Mouse (Mus musculus): ENCODE measurements around the gene Pde1a.

Pde1a gene

DNA sequence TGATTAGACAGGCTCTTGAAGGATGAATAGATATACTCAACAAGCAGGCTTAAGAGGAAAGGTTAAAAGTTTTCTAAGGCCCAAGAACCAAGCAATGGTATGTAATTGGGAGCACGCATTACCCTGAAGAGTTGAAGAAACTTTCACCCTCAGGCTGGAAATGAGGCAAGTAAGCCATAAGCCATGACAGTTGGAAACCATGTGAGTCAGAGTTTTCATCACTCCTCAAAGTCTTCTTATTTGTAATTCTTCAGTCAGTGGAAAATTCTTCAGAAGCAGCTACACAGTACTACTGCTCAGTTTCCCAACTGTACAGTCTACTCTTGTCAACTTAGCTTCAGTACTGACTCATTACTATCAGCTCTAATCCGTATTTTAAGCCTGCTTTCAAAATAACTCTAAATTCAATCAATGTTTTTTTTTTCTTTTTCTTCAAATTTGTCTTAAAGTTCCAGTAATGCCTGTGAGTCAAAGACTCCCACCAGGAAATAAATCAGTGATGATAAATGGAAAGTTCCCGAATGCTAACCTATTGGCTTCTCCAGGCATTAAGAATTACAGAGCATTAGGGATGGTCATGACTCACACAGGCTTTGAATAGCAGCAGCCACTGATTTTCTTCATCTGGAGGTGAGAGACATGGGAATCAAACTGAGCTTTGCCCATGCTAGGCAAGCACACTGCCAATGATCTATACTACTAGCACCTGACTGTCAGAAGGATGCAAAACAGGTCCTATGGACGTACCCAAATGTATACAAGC is 82.3 kb downstream of the Pde1a start:
- in situ Hi-C loops (cut with MboI): no loop called here

DNA sequence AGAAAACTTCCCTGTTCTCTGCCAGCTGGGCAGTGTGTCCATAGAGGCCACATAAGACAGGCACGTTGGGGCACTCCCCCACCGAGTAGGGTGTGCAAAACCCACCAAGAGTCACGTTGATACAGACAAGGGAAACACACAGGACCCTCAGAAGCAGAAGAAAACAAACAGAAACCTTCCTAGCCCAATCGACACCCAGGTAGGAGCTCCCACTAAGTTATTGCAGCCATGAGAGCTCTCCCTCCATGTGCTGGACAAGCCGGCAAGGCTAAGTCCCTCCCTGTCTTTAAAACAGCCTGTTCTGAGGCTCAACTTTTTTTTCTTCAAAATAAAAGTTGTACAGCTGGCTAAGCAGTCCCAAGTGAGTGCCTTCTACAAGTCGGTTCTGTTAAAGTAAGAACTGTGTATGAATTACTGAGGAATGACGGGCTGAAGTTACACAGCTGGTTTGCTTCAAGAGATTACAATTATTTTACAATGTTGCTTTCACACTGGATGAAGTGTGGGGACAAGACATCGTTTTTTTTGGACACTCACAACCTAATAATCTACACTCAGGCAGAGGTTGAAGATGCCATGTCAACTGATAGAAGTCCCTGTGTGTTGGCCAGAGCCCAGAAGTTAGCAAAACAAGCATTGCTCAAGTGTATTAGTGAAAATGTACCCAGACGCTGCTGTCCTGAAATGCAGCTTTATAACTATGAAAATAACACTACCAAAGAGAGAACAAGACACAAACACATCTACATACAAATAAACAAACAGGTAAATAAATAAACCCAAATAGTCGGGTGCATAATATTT is 90.4 kb downstream of the Pde1a start:
- in situ Hi-C loops (cut with MboI): no loop called here

DNA sequence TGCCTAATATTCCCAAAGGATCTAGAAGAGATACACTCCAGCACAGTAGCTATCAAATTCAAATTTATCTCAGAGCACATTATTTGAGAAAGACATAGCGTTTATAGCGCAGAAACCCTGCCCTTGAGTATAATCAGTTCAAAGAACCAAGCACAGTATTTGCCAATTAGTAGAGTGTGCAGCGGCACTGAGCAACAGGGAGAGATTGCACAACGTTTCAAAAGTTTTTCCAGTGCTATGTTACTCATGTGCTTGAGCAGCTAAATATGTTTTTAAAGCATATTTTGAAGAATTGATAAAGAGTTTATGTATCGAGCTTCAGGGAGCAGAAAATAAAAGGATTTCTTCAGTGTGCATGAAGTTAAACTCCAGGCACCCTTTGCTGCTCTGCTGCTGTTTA is 91.3 kb downstream of the Pde1a start:
- in situ Hi-C loops (cut with MboI): no loop called here

DNA sequence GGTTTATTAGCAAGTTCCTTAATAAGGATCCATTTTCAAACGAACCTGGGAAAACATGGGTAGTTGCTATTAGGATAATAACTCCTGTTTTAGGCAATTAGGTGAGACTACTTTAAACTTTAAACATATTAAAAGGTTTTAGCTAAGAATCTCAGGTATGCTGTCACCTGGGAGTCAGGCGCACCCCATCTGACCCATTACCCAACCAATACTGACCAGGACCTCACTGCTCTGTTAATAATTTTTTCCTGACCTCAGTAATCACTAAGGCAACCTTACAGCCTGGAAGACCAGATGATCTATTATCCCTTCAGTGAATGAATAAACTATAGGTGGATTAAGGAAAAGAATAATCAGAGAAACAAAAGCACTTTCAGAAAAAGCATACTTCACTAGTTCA is 100.2 kb downstream of the Pde1a start:
- in situ Hi-C loops (cut with MboI): no loop called here

DNA sequence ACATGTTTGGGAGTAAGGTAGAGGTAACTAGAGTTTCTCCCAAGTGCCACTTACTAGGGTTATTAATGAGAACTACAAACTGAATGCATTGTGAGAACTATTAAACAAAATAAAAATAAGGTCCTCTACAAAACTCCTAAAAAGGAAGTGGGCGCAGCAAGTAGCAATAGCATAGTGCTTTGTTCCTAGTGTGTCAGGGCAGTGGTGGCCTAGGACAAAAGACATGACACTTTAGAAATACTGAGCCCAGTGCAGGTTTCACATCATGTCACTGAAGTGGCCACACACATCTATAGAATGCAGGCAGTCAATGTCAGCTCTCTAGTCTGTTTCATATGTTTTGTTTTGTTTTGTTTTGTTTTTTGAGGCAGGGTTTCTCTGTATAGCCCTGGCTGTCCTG is 103.2 kb downstream of the Pde1a start:
- in situ Hi-C loops (cut with MboI): no loop called here

DNA sequence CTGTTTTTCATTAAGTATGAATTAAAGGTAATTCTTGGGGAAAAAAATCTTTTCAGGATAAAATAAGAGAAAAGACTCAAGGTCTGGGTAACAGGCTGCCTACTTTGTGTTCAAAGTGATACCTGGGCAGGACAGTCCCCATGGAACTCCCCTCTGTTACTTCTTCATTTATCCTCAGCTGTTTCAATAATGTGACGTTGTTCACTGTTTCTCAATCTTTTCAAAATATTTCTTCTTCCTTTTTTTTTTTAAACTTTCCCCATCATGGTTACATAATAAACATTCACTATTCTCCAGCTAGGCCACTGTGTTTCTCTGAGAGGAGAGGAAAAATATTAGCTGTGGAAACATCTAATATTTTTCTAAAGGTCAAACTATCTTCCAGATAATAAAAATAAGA is 103.7 kb downstream of the Pde1a start:
- in situ Hi-C loops (cut with MboI): no loop called here

DNA sequence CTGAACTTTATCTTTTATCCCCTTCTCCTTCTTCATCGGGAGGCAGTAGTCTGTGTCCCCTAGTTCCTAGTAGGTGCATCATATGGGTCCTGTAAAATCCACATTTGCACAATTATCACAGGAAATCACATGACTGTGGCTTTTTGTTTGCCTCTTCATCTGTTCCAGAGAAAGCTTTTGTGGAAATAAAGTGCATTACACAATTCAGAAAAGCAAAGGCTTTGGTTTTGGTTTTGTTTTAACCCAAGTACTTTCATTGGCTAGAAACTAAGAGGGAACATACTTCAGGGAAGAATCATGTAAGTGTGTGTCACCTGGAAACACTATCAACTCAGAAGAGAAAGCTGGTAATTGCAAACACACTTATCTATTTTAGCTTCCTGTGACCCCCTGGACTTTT is 104.2 kb downstream of the Pde1a start:
- in situ Hi-C loops (cut with MboI): no loop called here

DNA sequence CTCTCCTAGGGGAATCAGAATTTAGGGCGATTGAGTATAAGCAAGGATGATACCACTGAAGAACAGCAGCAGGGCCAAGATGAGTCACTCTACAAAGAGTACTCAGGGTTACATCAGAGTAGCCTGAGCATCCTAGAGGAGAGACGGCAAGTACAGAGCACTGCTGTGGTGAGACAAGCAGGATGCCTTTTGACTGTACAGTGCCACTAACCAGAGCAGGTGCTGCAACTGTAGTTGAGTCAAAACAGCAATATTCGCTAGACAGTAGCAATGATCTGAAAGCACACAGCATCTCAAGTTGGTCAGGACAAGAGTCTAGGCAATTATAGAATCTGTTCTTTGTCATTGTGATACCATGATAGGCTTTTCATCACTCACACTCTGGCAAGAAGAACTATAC is 115.1 kb downstream of the Pde1a start:
- in situ Hi-C loops (cut with MboI): no loop called here

DNA sequence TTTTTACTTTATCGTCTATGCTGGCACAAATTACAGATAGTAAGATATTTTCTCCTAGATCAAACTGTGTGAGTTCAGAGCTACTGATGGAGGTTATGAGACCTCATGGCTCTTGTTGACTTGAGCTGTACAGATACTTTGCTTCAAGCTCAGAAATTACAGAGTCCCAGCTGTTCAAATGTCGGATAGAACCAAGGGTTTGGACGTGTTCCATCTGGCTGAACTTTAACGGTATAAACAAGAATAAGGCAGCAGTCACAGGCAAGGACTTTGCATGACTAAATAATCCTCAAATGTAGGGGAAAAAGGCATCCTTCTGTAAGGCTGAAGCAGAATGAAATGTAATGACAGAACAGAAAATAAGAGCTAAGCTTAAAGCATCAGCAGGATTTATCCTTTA is 116.2 kb downstream of the Pde1a start:
- in situ Hi-C loops (cut with MboI): no loop called here

DNA sequence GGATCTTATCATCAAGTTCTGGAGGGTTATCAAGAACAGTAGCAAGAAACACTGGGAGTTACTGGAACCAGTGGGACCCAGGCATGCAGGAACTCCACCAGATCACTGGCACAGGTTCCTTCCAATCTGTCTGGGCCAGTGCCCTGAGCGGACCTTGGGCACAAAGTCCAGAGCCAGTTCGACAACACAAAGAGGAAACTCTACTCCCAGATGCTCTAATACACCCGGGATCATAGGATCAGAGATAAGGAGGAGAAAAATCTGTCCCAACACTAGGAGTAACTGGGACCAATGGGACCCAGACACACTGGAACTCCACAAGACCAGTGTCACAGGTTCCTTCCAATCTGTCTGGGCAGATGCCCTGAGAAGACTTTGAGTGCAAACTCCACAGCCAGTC is 130.1 kb downstream of the Pde1a start:
- in situ Hi-C loops (cut with MboI): no loop called here

DNA sequence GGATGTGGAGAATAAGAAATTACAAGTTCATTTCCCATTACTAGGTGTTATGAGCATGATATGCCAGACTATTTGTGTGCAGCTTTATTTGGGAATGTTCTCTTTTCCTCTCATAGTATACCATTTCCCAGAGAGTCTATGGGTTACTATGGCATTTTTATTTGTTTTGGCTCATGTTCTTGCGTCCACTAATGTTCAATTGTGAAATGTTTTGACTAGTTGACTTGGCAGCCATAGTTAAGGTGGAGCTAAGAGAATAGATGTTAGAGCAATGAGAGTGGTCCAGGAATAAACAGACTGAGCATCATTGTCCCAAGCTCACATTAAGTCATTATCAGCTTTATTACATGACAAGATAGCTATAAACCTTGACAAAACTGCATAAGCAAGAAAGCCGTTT is 130.8 kb downstream of the Pde1a start:
- in situ Hi-C loops (cut with MboI): no loop called here

DNA sequence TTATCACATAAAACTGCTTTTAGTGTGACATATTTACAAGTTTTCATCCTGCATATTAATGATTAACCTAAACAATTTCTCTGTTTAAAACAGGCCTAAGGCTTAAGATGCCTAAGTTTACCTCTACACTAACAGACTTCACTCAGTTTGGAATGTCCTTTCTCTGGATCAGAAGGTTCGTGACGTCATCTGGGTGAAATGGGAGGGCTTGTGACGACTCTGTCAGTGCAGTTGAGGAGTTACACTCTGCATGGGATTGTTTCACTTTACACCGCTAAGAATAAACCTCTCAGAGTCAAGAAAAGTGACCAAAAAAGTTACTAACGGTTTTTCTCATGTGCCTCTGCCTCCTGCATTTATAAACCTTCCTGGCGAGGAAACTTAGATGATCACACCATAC is 137.6 kb downstream of the Pde1a start:
- in situ Hi-C loops (cut with MboI): no loop called here

DNA sequence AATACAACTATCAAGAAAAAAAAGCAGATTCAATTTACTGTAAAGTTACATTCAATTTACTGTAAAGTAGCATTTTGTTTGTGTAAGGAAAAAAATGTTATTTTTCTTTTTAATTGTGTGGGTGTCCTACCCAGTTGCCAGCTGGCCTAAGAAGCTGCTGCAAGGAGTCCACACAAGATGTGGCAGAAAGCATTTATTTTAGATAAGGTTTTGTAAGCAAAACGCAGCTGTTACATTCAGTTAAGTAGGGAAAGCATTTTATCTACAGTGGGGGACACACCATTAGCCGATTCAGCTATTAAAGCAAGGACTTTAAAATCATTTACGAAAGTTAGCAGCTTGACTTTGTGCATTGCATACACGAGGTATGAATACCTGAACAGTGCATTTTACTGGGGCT is 145.5 kb downstream of the Pde1a start:
- in situ Hi-C loops (cut with MboI): no loop called here

DNA sequence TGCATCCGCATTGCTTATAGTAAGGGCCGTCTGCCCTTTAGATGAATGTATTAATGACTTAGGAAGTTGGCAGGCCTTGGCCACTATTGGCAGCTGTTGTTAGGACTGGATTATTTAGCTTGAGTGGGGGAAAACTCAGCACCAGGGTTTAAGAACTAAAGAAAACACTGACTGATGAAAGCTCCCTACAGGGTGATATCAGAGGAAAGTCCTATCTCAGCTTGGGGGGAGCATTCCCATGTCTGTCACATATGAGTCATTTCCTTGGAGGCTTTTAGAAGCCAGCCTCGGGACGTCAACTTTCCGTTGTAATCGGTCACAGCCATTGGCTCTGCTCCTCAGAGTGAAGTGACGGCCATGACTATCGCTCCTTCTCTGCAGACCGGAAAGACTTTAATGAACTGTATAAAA is 146.0 kb downstream of the Pde1a start:
- in situ Hi-C loops (cut with MboI): no loop called here

DNA sequence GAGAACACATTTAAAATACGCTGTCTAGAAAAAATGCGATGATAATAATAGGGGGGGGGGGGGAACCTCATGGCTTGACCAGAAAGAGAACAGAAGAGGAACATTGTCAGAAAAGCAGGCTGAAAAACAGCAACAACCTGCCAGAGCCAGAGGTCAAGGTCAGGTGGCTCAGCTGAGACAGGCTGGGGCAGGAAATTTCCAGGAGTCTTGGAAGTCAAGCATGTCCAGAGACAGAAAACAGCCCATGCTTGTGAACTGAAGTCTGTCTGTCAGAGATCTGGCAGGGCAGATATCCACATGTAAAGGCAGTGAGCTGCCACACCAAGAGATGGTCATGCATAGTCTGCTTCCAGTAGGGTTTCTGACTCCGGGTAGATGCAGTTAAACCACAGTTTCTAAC is 147.5 kb downstream of the Pde1a start:
- in situ Hi-C loops (cut with MboI): no loop called here

DNA sequence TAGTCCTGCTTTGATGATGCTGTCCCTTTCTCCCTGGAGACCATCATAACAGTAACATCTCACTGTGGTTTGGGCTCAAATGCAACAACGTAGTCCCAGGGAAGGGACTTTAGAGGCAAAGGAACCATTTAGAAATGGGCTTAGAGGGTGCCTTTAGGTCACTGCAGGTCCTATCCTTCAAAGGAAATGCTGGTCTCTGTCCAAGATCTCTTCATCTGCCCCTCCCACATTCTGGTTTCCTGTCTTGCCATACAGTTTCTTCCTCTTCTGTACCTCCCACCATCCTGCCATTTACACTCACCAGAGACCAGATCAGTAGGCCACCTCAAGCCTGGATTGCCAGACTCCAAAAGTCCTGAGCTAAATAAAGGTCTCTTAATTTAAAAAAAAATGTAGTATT is 150.3 kb downstream of the Pde1a start:
- in situ Hi-C loops (cut with MboI): no loop called here

DNA sequence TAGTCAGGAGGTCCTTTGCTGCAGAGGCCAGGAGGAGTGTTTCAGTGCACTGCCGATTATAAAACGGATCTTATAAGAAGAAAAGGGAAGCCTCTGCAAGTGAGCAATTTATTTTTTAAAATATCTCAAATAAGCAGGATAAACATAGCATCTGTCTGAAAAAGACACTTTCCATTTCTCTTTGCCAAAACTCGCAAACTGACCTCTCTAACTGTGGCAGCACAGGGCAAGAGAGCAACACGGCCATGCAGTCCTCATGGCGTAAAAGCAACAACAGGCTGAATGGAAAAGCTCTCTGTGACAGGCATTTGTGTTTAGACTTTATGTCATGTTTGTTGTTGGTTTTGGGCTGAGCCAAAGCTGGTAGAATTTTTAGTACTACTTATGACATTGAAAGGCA is 152.0 kb downstream of the Pde1a start:
- in situ Hi-C loops (cut with MboI): no loop called here

DNA sequence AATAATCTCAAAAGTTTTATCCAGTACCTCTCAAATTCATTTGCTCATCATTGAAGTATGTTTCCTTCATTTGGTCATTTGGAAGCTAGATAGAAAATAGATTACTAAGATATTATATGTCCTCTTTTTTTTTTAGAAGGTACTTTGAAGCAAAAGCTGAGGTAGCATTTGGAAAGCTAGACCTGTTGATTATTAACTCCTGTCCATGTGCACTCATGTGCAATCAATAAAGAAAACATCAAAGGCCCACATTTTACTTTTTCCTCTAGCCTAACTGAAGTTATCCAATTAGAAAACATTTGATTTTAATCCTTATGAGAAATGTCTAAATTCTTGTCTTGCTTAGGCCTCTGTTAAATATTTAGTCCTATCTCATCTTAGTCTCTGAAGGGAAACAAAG is 153.3 kb downstream of the Pde1a start:
- in situ Hi-C loops (cut with MboI): no loop called here

DNA sequence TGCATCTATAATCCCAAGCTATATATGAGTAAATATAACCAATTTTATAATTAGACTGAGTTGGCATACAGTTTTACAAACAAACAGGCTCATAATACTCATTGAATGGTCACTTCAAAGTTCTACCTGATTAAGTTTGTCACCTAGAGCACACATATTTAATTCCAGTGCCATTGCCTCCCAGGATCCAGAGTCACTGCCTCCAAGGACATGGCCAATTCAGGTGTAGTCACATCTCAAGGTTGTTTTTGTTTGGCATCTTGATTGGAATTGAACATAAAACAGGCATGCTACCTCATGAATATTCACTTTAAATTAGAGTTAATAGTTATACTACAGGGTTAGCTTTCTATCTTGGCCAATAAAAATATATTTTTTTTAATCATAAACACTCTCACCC is 157.0 kb downstream of the Pde1a start:
- in situ Hi-C loops (cut with MboI): no loop called here

DNA sequence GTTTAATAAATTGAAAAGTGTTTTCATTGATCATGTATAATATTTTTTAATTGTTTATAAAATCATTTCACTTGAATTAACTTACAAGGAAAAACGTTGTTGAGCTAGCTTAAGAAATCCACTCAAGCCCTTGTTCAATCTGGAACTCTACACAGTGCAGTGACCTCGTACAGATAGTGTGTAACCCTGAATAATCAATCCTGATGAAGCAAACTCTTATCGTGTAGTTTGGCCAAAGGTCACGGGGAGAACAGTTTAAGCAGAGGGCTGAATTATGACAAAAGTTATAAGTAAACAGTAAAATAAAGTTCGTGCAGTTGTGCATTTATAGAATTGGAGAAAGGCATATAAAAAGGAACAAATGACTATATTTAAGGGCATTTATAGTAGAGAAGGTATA is 159.7 kb downstream of the Pde1a start:
- in situ Hi-C loops (cut with MboI): no loop called here

DNA sequence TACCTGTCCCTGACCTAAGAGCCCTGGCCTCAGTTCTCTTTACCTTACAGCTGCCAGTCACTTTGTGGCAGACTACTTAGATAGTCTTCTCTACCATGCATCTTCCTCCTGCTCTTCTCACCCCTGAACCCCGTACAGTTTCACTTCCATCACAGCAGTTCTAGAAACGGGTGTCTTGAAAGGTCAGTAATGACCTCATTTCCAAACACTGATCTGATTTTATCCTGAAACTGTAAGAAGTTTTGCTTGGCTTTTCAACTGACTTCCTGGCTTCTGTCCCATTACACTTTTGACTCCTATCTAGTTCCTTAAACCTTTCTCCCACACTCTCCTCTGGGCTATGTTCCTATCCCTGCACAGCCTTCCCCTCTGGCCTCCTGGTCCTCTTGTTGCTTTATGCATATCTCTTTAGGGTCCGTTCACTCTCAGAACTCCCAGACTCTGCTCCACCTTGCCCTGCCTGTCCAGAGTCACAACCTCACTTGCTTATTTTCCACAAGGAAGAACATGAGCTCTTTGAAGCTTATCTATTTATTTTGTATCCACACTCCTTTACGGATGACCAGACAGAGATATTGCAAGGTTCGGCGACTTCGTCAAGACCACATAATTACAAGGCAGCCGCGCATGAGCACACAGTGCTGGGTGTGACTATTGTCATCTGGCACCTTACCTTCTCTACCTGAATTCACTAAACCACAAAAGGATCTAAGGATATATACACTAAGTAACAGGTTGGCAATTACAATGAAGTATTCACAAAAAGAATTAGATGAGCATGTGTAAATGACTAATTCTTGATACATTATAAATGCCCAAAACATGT is 162.4 kb downstream of the Pde1a start:
- in situ Hi-C loops (cut with MboI): no loop called here

DNA sequence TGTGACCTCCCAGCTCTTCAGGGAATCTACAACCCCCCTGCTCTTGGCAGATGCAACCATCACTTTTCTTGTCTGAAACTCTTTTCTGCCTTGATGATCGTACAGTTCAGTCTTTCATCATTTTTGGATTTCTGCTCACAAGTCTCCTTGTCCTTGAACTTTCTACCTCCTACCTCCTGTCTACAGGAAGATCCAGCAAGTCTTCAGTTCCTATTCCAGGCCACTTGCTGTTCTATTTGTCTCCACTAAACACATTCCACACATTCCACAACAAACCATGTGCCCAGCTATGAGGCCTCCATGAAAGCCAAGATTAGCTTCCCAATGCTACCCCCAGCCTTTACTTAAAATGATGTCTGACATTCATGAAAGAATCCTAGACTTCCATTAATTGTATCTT is 163.2 kb downstream of the Pde1a start:
- in situ Hi-C loops (cut with MboI): no loop called here

DNA sequence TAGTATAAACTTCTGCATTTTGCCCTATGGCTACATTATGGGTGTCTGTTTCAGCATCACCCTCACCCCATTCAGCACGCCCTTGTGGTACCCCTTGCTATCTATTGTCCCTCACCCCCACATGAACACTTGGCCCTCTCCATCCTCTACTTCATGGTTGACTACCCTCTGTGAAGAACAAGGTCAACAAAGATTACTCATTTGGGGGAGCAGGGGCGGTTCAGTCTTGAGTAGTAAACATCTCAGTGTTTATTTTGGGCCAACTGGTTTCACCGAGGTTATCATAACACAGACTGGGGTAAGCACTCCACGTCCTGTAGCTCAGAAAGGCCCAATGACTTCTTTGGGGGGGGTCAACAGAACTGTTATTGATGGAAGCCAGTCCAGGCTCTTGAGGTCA is 164.3 kb downstream of the Pde1a start:
- in situ Hi-C loops (cut with MboI): no loop called here
